Mouse (Mus musculus): Measurements from ENCODE around the gene Schip1. TPM values are rescaled to one million over a fixed set of nuclear protein-coding genes. Genes with fewer than 3 reads are reported as not detected.
"Not testable (repeated sequence)": the region's sequence is repeated elsewhere in the genome, so short reads cannot be mapped to it uniquely, and the experiment has no call there.

The Schip1 gene
- polyA plus RNA-seq, 1 experiment from 2014 or later, result 165 TPM

DNA sequence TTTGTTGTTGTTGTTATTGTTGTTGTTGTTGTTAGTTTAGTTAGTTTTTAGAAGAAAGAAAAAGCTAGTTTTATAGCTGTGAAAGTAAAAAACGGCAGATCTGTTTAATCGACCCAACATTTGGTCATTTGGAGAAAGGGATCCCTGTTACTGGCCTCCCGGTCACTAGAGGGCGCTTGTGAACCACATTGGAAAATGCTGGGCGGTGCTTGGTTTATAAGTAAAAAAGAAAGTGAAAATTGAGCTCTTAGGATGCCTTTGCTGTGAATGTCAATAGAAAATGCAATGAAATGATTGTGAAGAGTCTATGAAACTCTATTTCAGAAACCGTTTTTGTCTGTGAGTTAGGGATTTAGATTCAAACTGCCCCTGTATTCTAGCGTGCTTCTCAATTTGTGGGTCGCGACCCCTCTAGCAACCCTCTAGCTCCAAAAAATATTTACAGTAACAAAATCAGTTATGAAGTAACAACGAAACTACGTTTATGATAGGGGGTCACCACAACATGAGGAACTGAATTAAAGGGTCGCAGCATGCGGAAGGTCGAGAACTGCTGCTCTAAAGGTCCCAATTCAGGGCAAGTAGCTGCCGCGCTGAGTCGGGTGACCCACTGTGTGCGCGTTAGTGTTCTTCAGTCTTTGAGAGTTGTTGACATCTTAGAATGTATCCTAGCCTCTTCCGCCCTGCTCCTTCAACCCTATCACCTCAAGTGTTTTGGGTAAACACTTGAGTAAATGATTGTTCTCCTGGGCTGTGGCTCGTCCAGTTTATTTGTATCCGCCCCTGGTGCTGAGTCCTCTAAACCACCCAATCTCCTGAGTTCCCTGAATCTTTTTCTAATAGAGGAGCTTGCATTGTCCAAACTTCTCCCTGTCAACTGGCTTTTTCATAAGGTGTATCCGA is 8.0 kb upstream of the Schip1 start:
- Histone ChIP-seq H3K9ac (ENCODE audit: low read length) (no peak overlapping the region), H3K9me3 (replicated peaks; ENCODE audit: control insufficient read depth, low read length) (no peaks in the 10 kb centered on the region), H3K4me2 (ENCODE audit: low read length) (peak overlapping the region; percentile 33), H3K27me3 (replicated peaks; ENCODE audit: control insufficient read depth, insufficient read depth, low read length) (0 out of 2 replicates have a peak, but pooled peaks cover 3% of the 10 kb centered on the region), H3K4me3 (ENCODE audit: low read depth, low read length) (0 out of 2 replicates have a peak overlapping the region, but pooled peaks have one; percentile 6), H3K27ac (ENCODE audit: low read depth, low read length) (no peak overlapping the region), H3K36me3 (ENCODE audit: control insufficient read depth, insufficient read depth, low read length) (no peaks in the 10 kb centered on the region), H3K4me1 (ENCODE audit: control insufficient read depth, insufficient read depth, low read length) (no peaks in the 10 kb centered on the region)
- no peak for ATAC-seq
- peak; percentile 86 for DNase-seq (ENCODE audit: low spot score)
- 50% methylated on average over 23 of the region's 23 CpGs for WGBS

- ATAC-seq (peak; percentile 59), DNase-seq (ENCODE audit: low spot score) (peak; percentile 60)
- 32% methylated on average over 2 of the region's 2 CpGs for WGBS
Measured at GRCm38 (mm10) chr3:68059162-68059800, 5.3 kb upstream of the Schip1 start.

DNA sequence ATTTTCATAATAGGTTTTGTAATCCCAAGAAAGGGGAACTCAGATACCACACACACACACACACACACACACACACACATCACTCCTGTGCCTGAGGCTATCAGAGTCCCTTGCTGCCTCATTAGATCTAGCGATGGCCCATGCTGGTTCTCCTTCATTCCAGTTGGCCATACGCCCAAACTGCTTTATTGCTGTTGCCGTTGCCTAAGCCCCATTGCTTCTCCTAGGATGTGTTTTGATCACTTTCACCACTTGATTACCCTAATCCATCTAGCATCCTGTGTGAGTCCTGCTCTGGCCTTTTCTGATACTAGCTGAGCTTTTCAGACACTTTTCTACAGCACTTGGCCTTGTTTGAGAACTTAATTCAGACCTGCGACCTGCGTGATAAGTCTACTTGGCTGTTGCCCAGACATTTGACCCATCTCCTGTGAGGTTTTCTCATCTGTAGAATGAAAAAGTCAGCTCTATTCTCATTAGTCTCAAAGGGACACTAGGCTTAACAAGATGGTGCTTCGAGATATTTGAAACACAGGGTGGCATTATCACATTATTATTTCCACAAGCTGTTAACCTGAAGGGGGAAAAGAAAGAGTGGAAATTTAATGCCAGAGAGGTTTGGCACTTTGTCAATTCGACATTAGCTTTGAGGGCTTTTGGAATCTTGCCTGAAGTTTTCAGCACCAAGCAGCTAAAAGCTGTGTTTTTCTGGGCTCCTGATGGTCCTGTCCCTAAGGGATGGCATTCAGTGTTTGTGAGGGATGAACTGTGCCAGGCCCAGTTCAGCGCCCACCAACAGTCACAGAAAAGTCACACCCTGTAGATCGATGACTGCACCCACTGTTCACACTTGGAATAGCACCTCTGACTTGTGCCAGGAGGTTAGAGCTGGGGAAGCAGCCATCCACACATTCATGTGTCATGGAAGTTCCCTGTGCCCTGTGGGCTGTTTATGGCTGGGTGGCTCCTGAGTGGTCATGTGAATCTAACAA is 7.1 kb downstream of the Schip1 start:
- Histone ChIP-seq H3K27ac (ENCODE audit: low read depth, low read length) (no peak overlapping the region), H3K4me3 (ENCODE audit: low read depth, low read length) (no peak overlapping the region), H3K9ac (ENCODE audit: low read length) (no peak overlapping the region), H3K36me3 (ENCODE audit: control insufficient read depth, insufficient read depth, low read length) (no peaks in the 10 kb centered on the region), H3K4me1 (ENCODE audit: control insufficient read depth, insufficient read depth, low read length) (peaks cover 14% of the 10 kb centered on the region), H3K27me3 (replicated peaks; ENCODE audit: control insufficient read depth, insufficient read depth, low read length) (no peaks in the 10 kb centered on the region), H3K9me3 (replicated peaks; ENCODE audit: control insufficient read depth, low read length) (no peaks in the 10 kb centered on the region), H3K4me2 (ENCODE audit: low read length) (no peak overlapping the region)
- ATAC-seq, result peak; percentile 92
- 20% methylated on average over 9 of the region's 9 CpGs for WGBS
- peak; percentile 96 for DNase-seq (ENCODE audit: low spot score)

More at GRCm38 (mm10) chr3:68059162-68059800, 5.3 kb upstream of the Schip1 start:
- no peaks in the 10 kb centered on the region for H3K9me3 ChIP-seq (replicated peaks; ENCODE audit: control insufficient read depth, low read length)
- no peak overlapping the region for H3K4me2 ChIP-seq (ENCODE audit: low read length)
- no peak overlapping the region for H3K9ac ChIP-seq (ENCODE audit: low read length)
- no peaks in the 10 kb centered on the region for H3K36me3 ChIP-seq (ENCODE audit: control insufficient read depth, insufficient read depth, low read length)
- no peak overlapping the region for H3K4me3 ChIP-seq (ENCODE audit: low read depth, low read length)
- no peaks in the 10 kb centered on the region for H3K4me1 ChIP-seq (ENCODE audit: control insufficient read depth, insufficient read depth, low read length)
- no peak overlapping the region for H3K27ac ChIP-seq (ENCODE audit: low read depth, low read length)
- H3K27me3 ChIP-seq (replicated peaks; ENCODE audit: control insufficient read depth, insufficient read depth, low read length), result 0 out of 2 replicates have a peak, but pooled peaks cover 3% of the 10 kb centered on the region

GRCm38 (mm10) chr3:68077406-68077805 is 12.8 kb downstream of the Schip1 start:
- no peak for ATAC-seq
- WGBS, result 80% methylated on average over 4 of the region's 4 CpGs

DNA sequence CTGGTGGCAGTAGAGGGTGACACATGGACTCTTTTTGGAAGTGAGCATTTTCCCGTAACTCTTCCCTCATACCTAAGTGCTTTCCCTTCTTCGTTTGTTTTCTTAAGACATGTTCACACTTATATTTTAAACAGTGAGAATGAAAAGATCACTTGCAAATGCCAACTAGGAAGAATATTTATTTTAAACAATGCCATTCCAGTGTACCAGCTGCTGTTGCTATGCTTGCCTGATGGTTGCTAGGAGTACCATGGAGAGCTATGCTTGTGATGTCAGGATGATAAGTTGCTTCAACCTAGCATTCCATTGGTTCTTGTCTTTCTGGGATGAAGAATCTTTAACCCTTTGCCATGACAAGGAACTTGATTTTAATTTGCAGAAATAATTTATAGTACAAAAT is 20.4 kb downstream of the Schip1 start:
- ATAC-seq (no peak), DNase-seq (ENCODE audit: low spot score) (no peak)
- Histone ChIP-seq H3K4me1 (ENCODE audit: control insufficient read depth, insufficient read depth, low read length) (no peaks in the 10 kb centered on the region), H3K36me3 (ENCODE audit: control insufficient read depth, insufficient read depth, low read length) (no peaks in the 10 kb centered on the region), H3K9me3 (replicated peaks; ENCODE audit: control insufficient read depth, low read length) (no peaks in the 10 kb centered on the region), H3K27ac (ENCODE audit: low read depth, low read length) (no peak overlapping the region), H3K9ac (ENCODE audit: low read length) (no peak overlapping the region), H3K27me3 (replicated peaks; ENCODE audit: control insufficient read depth, insufficient read depth, low read length) (no peaks in the 10 kb centered on the region), H3K4me3 (ENCODE audit: low read depth, low read length) (no peak overlapping the region), H3K4me2 (ENCODE audit: low read length) (no peak overlapping the region)
- 91% methylated on average over 2 of the region's 2 CpGs for WGBS

More at GRCm38 (mm10) chr3:68077406-68077805, 12.8 kb downstream of the Schip1 start:
- Histone ChIP-seq H3K9me3 (replicated peaks; ENCODE audit: control insufficient read depth, low read length) (no peaks in the 10 kb centered on the region), H3K27me3 (replicated peaks; ENCODE audit: control insufficient read depth, insufficient read depth, low read length) (no peaks in the 10 kb centered on the region), H3K4me2 (ENCODE audit: low read length) (no peak overlapping the region), H3K36me3 (ENCODE audit: control insufficient read depth, insufficient read depth, low read length) (no peaks in the 10 kb centered on the region), H3K9ac (ENCODE audit: low read length) (no peak overlapping the region), H3K4me1 (ENCODE audit: control insufficient read depth, insufficient read depth, low read length) (peaks cover 3% of the 10 kb centered on the region), H3K4me3 (ENCODE audit: low read depth, low read length) (no peak overlapping the region), H3K27ac (ENCODE audit: low read depth, low read length) (no peak overlapping the region)
- no peak for DNase-seq (ENCODE audit: low spot score)

DNA sequence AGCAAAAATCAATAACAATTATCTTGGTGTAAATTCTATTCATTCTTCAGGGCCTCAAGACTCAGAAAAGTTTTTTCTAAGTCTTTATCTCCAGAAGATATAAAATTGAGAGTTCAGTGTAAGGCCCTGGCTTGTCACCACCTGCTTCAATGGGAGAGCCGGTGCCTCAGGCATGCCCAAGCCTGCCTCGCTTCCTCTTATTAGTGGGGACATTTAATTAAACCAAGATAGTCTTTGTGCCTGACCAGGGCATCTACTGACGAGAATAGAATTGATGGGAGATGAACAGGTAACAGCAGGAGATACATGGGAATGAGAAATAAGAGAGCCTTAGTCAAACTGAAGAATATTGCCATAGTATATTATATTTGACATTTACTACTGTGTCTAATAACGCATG is 27.5 kb downstream of the Schip1 start:
- H3K4me3 ChIP-seq (ENCODE audit: low read depth, low read length), result no peak overlapping the region
- no peak overlapping the region for H3K4me2 ChIP-seq (ENCODE audit: low read length)
- ATAC-seq, result no peak
- H3K4me1 ChIP-seq (ENCODE audit: control insufficient read depth, insufficient read depth, low read length), result no peaks in the 10 kb centered on the region
- DNase-seq (ENCODE audit: low spot score), result no peak
- WGBS, result 66% methylated on average over 4 of the region's 4 CpGs
- no peak overlapping the region for H3K9ac ChIP-seq (ENCODE audit: low read length)
- no peaks in the 10 kb centered on the region for H3K36me3 ChIP-seq (ENCODE audit: control insufficient read depth, insufficient read depth, low read length)
- H3K9me3 ChIP-seq (replicated peaks; ENCODE audit: control insufficient read depth, low read length), result no peaks in the 10 kb centered on the region
- H3K27me3 ChIP-seq (replicated peaks; ENCODE audit: control insufficient read depth, insufficient read depth, low read length), result no peaks in the 10 kb centered on the region
- no peak overlapping the region for H3K27ac ChIP-seq (ENCODE audit: low read depth, low read length)

GRCm38 (mm10) chr3:68096724-68097431 is 32.3 kb downstream of the Schip1 start:
- Histone ChIP-seq H3K9ac (ENCODE audit: low read length) (no peak overlapping the region), H3K27ac (ENCODE audit: low read depth, low read length) (no peak overlapping the region), H3K36me3 (ENCODE audit: control insufficient read depth, insufficient read depth, low read length) (no peaks in the 10 kb centered on the region), H3K4me3 (ENCODE audit: low read depth, low read length) (no peak overlapping the region), H3K9me3 (replicated peaks; ENCODE audit: control insufficient read depth, low read length) (no peaks in the 10 kb centered on the region), H3K27me3 (replicated peaks; ENCODE audit: control insufficient read depth, insufficient read depth, low read length) (no peaks in the 10 kb centered on the region), H3K4me1 (ENCODE audit: control insufficient read depth, insufficient read depth, low read length) (no peaks in the 10 kb centered on the region), H3K4me2 (ENCODE audit: low read length) (no peak overlapping the region)
- ATAC-seq (peak; percentile 88; the same call in 1 of the 2 replicates), DNase-seq (ENCODE audit: low spot score) (peak; percentile 91)
- WGBS, result 27% methylated on average over 4 of the region's 4 CpGs

- not testable (repeated sequence) for DNase-seq (ENCODE audit: low spot score); H3K4me3 ChIP-seq (ENCODE audit: low read depth, low read length); H3K9me3 ChIP-seq (replicated peaks; ENCODE audit: control insufficient read depth, low read length); H3K9ac ChIP-seq (ENCODE audit: low read length); ATAC-seq; H3K27me3 ChIP-seq (replicated peaks; ENCODE audit: control insufficient read depth, insufficient read depth, low read length); H3K4me2 ChIP-seq (ENCODE audit: low read length); H3K4me1 ChIP-seq (ENCODE audit: control insufficient read depth, insufficient read depth, low read length); H3K36me3 ChIP-seq (ENCODE audit: control insufficient read depth, insufficient read depth, low read length); H3K27ac ChIP-seq (ENCODE audit: low read depth, low read length)
- 83% methylated on average over 6 of the region's 6 CpGs for WGBS
Measured at GRCm38 (mm10) chr3:68099561-68099960, 35.0 kb downstream of the Schip1 start.

Measured in forebrain, embryonic 14.5 days (tissue).